Mouse (Mus musculus) embryonic facial prominence, embryonic 11.5 days (tissue): Measurements from ENCODE around the gene Ntrk2. TPM values are rescaled to one million over a fixed set of nuclear protein-coding genes. Genes with fewer than 3 reads are reported as not detected.

ENCODE experiments used
- ATAC-seq: fragments of 200-750 bp; cut with Nextera tagmentation; replicated peaks from 2 replicates; pipeline ENCODE4 v1.8.0; 2017; ENCODE audit warnings: low read depth; ENCODE audit not compliant: insufficient number of reproducible peaks, low FRiP score, low TSS enrichment
- DNase-seq: peaks from one replicate; pipeline ENCODE4 v3.0.0-alpha.2; 2015; ENCODE audit warnings: low spot score
- H3K27ac ChIP-seq: fragments of 300-500 bp; sonication (generic); replicated peaks from 2 replicates; pipeline ENCODE4 v1.5.1; 2014; ENCODE audit warnings: mild to moderate bottlenecking, low read depth, low read length, control low read depth
- H3K27me3 ChIP-seq: fragments of 300-500 bp; sonication (generic); 2 replicates; pipeline ENCODE4 v1.6.1; 2014; ENCODE audit warnings: mild to moderate bottlenecking, low read length, moderate library complexity, mixed read lengths; ENCODE audit not compliant: control insufficient read depth, insufficient read depth
- H3K36me3 ChIP-seq: fragments of 300-500 bp; sonication (generic); replicated peaks from 2 replicates; pipeline ENCODE4 v1.6.1; 2014; ENCODE audit warnings: low read depth, mild to moderate bottlenecking, low read length, moderate library complexity, mixed read lengths; ENCODE audit not compliant: control insufficient read depth, insufficient read depth
- H3K4me1 ChIP-seq: fragments of 300-500 bp; sonication (generic); 2 replicates; pipeline ENCODE4 v1.6.1; 2014; ENCODE audit warnings: low read length, mixed read lengths; ENCODE audit not compliant: control insufficient read depth, insufficient read depth
- H3K4me2 ChIP-seq: fragments of 300-500 bp; sonication (generic); 2 replicates; pipeline ENCODE4 v1.6.1; 2014; ENCODE audit warnings: low read depth, mild to moderate bottlenecking, control low read depth, low read length, moderate library complexity
- H3K4me3 ChIP-seq: fragments of 300-500 bp; sonication (generic); 2 replicates; pipeline ENCODE4 v1.5.1; 2014; ENCODE audit warnings: low read depth, low read length, control low read depth
- H3K9ac ChIP-seq: fragments of 300-500 bp; sonication (generic); replicated peaks from 2 replicates; pipeline ENCODE4 v1.6.1; 2014; ENCODE audit warnings: mild to moderate bottlenecking, control low read depth, low read length
- H3K9me3 ChIP-seq: fragments of 300-500 bp; sonication (generic); replicated peaks from 2 replicates; pipeline ENCODE4 v1.6.1; 2016; ENCODE audit warnings: mild to moderate bottlenecking, low read length, inconsistent platforms, mixed read lengths; ENCODE audit not compliant: control insufficient read depth
- WGBS: fragments of 180-500 bp; shearing (Covaris S2); extraction: QIAGEN DNeasy Blood & Tissue Kit; methylation state at CpG from one replicate; pipeline ENCODE4 v1.1.7; 2014; 5-methylcytosine and 5-hydroxymethylcytosine counted together
- polyA plus RNA-seq: library from polyadenylated mRNA; unstranded; fragments of >200 nt; fragmentation: Nextera tagmentation; extraction: Ambion mirVana; gene quantifications from 2 replicates; pipeline ENCODE4 v1.2.1, GENCODE M21; 2014

Gene Ntrk2
- polyA plus RNA-seq, result 13.6 and 15.7 TPM in 2 replicates

DNA sequence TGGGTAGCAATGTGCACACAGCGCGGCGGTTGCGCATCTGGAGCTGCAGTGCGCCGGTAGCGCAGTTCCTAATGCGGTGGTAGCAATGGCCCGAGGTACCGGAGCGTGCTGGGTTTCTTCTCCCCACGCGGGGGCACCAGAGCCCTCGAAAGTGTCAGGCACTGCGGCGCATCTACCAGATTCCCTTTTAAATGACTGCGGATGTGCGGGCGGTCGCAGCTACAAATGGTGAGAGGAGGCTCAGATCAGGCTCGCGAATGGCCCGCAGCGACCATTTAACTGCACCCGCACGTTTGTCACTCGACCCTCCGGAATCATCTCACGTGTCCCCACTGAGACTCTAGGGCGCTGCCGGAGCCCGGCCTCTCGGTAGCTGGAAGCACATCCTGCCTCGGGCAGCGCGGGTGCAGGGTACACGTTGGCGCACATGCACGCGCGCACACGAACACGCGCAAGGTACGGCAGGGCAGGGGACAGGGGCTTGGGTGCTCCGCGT lies at the start of gene Ntrk2:
Gene Ntrk2 (plus strand): TSS at position 173 of the 496 bp plus-strand sequence.
- H3K27ac ChIP-seq, result no peak within 1 kb of the TSS
- ATAC-seq, result peak; percentile 75
- peaks cover 5% of the 10 kb centered on the region; the same call in 1 of the 2 replicates for H3K4me1 ChIP-seq
- peak within 1 kb of the TSS; percentile 63 for H3K4me3 ChIP-seq
- WGBS, result under 1% methylated on average over 47 of the region's 47 CpGs
- no peaks in the 10 kb centered on the region for H3K9me3 ChIP-seq
- H3K27me3 ChIP-seq, result peaks cover 29% of the 10 kb centered on the region
- peak within 1 kb of the TSS; percentile 99 for H3K4me2 ChIP-seq
- peak; percentile 93 for DNase-seq
- peak within 1 kb of the TSS; percentile 60 for H3K9ac ChIP-seq
- H3K36me3 ChIP-seq, result no peaks in the 10 kb centered on the region

DNA sequence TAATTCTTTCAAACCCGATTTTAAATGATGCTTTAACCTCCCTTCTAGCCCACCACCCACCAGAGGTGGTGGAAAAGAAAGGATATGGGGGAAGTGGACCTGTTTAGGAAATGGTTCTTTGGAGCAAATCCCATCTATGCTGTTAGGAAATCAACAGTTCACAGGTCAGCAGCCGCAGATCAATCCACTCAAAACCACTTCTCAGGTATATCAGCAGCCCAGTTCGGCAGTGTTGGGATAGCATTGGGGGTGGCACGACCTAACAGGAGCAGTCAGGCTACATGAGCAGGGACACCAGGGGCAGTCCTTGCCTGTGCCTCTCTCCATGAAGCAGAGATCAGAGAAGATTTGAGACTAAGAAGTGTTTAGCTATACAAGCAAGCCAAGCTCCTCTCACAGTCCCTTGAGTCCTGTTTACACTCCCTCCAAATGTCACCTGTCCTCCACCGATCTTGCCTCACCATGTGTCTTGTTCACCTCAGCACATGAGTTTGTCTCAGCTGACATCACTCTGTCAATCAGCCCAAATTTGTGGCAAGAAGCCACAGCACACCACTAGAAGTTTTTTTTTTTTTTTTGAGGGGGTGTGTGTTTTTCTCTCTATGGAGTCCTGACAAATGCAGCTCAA lies 45.3 kb upstream of the Ntrk2 start:
- H3K36me3 ChIP-seq, result no peaks in the 10 kb centered on the region
- no peak overlapping the region for H3K4me3 ChIP-seq
- no peaks in the 10 kb centered on the region for H3K9me3 ChIP-seq
- no peaks in the 10 kb centered on the region for H3K27me3 ChIP-seq
- no peak overlapping the region for H3K4me2 ChIP-seq
- H3K27ac ChIP-seq, result no peak overlapping the region
- DNase-seq (no peak), ATAC-seq (no peak)
- H3K9ac ChIP-seq, result no peak overlapping the region
- H3K4me1 ChIP-seq, result no peaks in the 10 kb centered on the region
- WGBS, result 83% methylated on average over 5 of the region's 5 CpGs

DNA sequence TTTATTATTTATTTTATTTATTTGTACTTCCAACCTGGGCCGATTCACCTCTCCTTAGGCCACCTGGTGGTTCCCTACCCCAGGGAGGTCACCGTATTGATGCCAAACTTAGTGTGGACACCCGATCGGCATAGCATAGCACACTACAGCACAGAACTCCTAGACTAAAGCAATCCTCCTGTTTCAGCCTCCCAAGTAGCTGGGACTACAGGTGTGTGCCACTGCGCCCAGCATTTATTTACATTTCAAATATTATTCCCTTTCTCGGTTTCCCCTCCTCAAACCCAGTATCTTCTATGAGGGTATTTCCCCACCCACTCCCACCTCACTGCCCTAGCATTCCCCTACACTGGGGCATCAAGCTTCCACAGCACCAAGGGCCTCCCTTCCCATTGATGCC lies 38.1 kb upstream of the Ntrk2 start:
- no peak overlapping the region for H3K4me3 ChIP-seq
- no peaks in the 10 kb centered on the region for H3K27me3 ChIP-seq
- no peak overlapping the region for H3K27ac ChIP-seq
- no peaks in the 10 kb centered on the region for H3K9me3 ChIP-seq
- H3K4me1 ChIP-seq, result no peaks in the 10 kb centered on the region
- no peak overlapping the region for H3K4me2 ChIP-seq
- DNase-seq (no peak), ATAC-seq (no peak)
- WGBS, result 92% methylated on average over 6 of the region's 6 CpGs
- H3K36me3 ChIP-seq, result no peaks in the 10 kb centered on the region
- H3K9ac ChIP-seq, result no peak overlapping the region

DNA sequence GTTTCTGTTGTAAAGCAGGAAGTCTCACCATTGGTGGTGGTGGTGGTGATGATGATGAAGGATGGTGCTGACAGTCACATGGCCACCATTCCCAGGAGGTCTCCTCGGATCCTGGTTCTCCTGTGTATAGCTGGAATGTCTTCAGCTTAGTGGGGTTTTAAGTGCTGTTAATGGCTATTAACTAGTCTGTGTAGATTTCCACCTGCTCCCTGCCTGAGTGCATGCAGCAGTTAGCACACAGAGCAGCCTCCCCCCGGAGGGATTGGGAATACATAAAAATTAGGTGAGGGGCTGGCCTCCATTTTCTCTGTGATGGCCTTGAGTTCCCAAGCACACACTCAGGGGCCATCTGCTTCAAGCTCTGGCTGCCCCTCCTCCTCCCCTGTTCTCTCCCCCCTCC lies 36.9 kb upstream of the Ntrk2 start:
- no peak overlapping the region for H3K27ac ChIP-seq
- ATAC-seq, result no peak
- WGBS, result 79% methylated on average over 2 of the region's 2 CpGs
- H3K9ac ChIP-seq, result no peak overlapping the region
- no peak overlapping the region for H3K4me2 ChIP-seq
- H3K4me1 ChIP-seq, result no peaks in the 10 kb centered on the region
- H3K27me3 ChIP-seq, result no peaks in the 10 kb centered on the region
- no peaks in the 10 kb centered on the region for H3K36me3 ChIP-seq
- DNase-seq, result no peak
- H3K9me3 ChIP-seq, result no peaks in the 10 kb centered on the region
- no peak overlapping the region for H3K4me3 ChIP-seq

DNA sequence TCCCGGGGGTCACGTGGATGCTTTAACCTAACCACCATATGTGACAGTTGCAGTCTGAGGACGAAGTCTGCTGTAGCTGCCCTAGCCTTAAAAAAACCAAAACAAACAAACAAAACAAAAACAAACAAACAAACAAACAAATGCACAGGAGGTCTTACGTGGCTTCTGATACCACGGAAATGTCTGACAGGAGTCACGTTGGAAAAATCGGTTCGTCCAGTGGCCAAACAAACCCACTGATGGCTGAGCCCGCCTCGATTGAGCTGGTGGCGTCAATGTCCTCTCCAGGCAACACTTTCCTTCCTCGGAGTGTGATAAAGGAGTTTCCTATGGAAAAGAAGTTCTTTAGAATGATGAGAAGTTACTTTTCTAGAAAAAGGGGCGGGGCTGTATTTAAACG lies 27.1 kb upstream of the Ntrk2 start:
- H3K9ac ChIP-seq, result no peak overlapping the region
- 90% methylated on average over 14 of the region's 14 CpGs for WGBS
- no peaks in the 10 kb centered on the region for H3K36me3 ChIP-seq
- no peak for DNase-seq
- H3K9me3 ChIP-seq, result no peaks in the 10 kb centered on the region
- no peaks in the 10 kb centered on the region for H3K4me1 ChIP-seq
- H3K27me3 ChIP-seq, result no peaks in the 10 kb centered on the region
- no peak overlapping the region for H3K4me2 ChIP-seq
- H3K27ac ChIP-seq, result no peak overlapping the region
- no peak overlapping the region for H3K4me3 ChIP-seq
- no peak for ATAC-seq

DNA sequence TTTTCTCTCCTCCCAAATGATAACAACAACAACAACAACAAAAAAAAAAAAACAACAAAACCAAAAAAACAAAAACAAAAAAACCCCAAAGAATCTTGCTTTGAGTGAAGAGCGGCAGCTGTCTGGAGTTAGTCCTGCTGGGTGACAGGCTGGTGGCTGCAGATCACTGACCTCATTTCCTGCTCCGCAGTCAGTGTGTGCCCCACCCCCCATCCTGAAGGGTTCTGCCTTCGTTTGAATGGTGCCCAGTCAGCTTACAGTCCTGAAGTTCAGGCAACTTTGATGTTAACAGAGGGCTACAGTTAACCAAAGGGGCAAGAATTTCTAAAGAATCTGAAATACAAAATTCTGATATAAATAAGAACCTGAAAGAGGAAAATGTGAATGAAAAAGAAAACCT lies 19.9 kb upstream of the Ntrk2 start:
- no peak for ATAC-seq
- Histone ChIP-seq H3K9ac (no peak overlapping the region), H3K36me3 (no peaks in the 10 kb centered on the region), H3K27ac (no peak overlapping the region), H3K9me3 (no peaks in the 10 kb centered on the region), H3K4me3 (no peak overlapping the region), H3K4me1 (no peaks in the 10 kb centered on the region), H3K27me3 (no peaks in the 10 kb centered on the region), H3K4me2 (no peak overlapping the region)
- WGBS, result 7% methylated on average over 3 of the region's 3 CpGs
- DNase-seq, result peak; percentile 68

DNA sequence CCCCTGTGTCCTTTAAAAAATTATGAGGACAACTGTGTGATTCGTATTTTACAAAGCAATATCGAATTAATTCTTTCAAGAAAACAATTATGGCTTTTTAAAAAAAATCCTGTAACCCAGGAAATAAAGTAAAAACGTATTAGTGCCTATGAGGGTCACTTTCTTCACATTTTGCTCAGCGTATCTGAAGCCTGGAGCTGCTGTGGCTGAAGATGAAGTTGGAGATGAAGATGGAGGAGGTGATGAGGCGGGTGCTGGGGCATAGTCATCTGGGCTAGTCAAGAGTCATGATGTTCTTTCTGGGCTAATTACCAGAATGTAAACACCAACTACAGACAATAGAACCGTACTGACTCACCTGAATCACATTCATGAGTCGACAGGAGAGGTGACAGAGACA lies 15.6 kb upstream of the Ntrk2 start:
- 87% methylated on average over 7 of the region's 7 CpGs for WGBS
- no peak overlapping the region for H3K4me3 ChIP-seq
- DNase-seq, result no peak
- H3K9me3 ChIP-seq, result no peaks in the 10 kb centered on the region
- no peaks in the 10 kb centered on the region for H3K27me3 ChIP-seq
- no peak overlapping the region for H3K27ac ChIP-seq
- H3K4me1 ChIP-seq, result no peaks in the 10 kb centered on the region
- H3K9ac ChIP-seq, result no peak overlapping the region
- no peak for ATAC-seq
- no peak overlapping the region for H3K4me2 ChIP-seq
- H3K36me3 ChIP-seq, result no peaks in the 10 kb centered on the region

DNA sequence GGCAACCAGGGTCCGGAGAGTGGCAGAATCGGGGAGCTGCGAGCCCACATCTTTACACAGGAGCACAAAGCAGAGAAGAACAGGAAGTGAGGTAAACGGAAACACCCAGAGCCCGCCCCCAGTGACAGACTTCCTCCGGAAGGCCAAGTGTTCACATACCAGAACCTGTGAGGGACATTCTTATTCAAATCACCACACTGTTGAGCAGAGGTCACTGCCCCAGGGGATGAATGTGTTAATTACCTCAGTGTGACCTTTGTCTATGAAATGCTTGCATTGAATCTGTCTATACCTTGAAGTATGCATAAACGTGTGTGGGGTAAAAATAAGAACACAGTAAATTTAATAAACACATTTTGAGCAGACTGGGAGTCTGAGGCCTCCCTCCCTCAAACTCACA lies 9.0 kb upstream of the Ntrk2 start:
- Histone ChIP-seq H3K4me3 (no peak overlapping the region), H3K36me3 (no peaks in the 10 kb centered on the region), H3K4me2 (no peak overlapping the region), H3K4me1 (no peaks in the 10 kb centered on the region), H3K9me3 (no peaks in the 10 kb centered on the region; the same call in 1 of the 2 replicates), H3K9ac (no peak overlapping the region), H3K27me3 (no peaks in the 10 kb centered on the region), H3K27ac (no peak overlapping the region)
- ATAC-seq (no peak), DNase-seq (no peak)
- 94% methylated on average over 7 of the region's 7 CpGs for WGBS
